In the genomic region with DNA sequence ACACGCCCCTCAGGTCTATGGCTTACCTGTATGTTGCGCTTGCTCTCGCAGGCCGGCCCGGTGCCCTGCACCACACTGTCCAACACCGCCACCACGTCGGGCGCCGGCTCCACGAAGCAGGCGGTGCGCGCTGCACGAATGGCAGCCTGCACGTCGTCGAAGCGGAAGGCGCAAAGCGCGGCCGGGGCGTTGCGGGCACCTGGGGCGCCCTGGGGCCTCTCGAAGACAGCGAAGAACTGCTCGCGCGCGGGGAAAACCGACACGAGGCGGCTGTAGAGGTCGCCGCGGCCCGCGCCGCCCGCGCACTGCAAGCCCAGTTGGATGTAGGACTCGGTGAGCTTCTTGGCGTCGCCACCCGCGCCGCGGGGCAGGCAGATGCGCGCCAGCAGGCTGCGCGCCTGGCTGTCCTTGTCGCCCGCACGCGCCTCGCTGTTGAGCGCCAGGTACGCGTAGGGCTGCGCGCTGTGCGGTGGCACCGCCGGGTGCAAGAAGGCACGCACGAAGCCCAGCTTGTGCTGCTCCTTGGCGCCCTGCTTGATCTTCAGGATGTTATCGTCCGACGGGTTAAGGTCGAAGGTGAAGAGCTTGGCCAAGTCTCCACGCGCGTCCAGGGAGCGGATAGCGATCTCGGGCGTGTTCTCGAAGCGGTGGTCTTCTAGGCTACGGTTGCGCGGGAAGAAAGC, we compare ENCODE assay signal across 8 mouse cellular contexts. TPM values are rescaled to one million over a fixed set of nuclear protein-coding genes. Genes with fewer than 3 reads are reported as not detected.
DNase-seq lines count a peak whose midpoint lies in the region; ATAC-seq and TF ChIP-seq lines count a peak whose summit lies in the region.

No protein-coding gene starts in this region.

- H3K9me3 ChIP-seq in heart, embryonic 11.5 days (replicated peaks; ENCODE audit: control insufficient read depth, low read length) = peaks cover 3% of the 10 kb centered on the region; the same call in 1 of the 2 replicates
- H3K9me3 ChIP-seq in G1E (replicated peaks) = peaks cover 15% of the 10 kb centered on the region
- H3K9me3 ChIP-seq in embryonic facial prominence, embryonic 14.5 days (ENCODE audit: control insufficient read depth, low read length) = no peaks in the 10 kb centered on the region
- no peaks in the 10 kb centered on the region for H3K9me3 ChIP-seq in limb, embryonic 10.5 days (replicated peaks)
- no peaks in the 10 kb centered on the region for H3K9me3 ChIP-seq in neural tube, embryonic 12.5 days

- WGBS in heart, embryonic 11.5 days (ENCODE audit: insufficient replicate concordance) = 2% methylated on average over 84 of the region's 86 CpGs
- 2% methylated on average over 40 of the region's 86 CpGs for WGBS in embryonic facial prominence, embryonic 14.5 days
- 3% methylated on average over 86 of the region's 86 CpGs for WGBS in limb, embryonic 10.5 days
- WGBS in neural tube, embryonic 12.5 days = 3% methylated on average over 86 of the region's 86 CpGs

- intact Hi-C loops in heart, postnatal 36 days (cut with DNase I) = loop anchor here (2.0 kb wide), 1 partner anchor 31 kb away; no protein-coding TSS in a partner anchor

- H3K27me3 ChIP-seq in heart, embryonic 11.5 days (ENCODE audit: control insufficient read depth, insufficient read depth, low read length) = peaks cover 25% of the 10 kb centered on the region
- peaks cover 58% of the 10 kb centered on the region for H3K27me3 ChIP-seq in G1E (ENCODE audit: insufficient read depth, low read length)
- peaks cover 23% of the 10 kb centered on the region for H3K27me3 ChIP-seq in embryonic facial prominence, embryonic 14.5 days (replicated peaks; ENCODE audit: control insufficient read depth, insufficient read depth, low read length)
- H3K27me3 ChIP-seq in limb, embryonic 10.5 days (ENCODE audit: low read depth, poor library complexity, severe bottlenecking) = peaks cover 53% of the 10 kb centered on the region
- H3K27me3 ChIP-seq in neural tube, embryonic 12.5 days (replicated peaks) = peaks cover 53% of the 10 kb centered on the region

- no peak for DNase-seq in heart, postnatal 36 days
- DNase-seq in G1E (ENCODE audit: low spot score) = no peak
- no peak for DNase-seq in embryonic facial prominence, embryonic 14.5 days (ENCODE audit: low spot score)
- no peak for DNase-seq in limb, embryonic 10.5 days (ENCODE audit: low spot score)
- DNase-seq in c-Kit-positive CD71-positive TER-119-positive erythroid progenitor cells, embryonic 14.5 days (ENCODE audit: low spot score) = no peak
- DNase-seq in layer of hippocampus, adult 8-10 months (ENCODE audit: low spot score in 2 of 2) = no peak

- H3K9ac ChIP-seq in heart, embryonic 11.5 days (ENCODE audit: low read depth, low read length) = peak overlapping the region; percentile 80
- H3K9ac ChIP-seq in embryonic facial prominence, embryonic 14.5 days (ENCODE audit: low read depth, low read length) = peak overlapping the region; percentile 74
- peak overlapping the region; percentile 55 for H3K9ac ChIP-seq in neural tube, embryonic 12.5 days

- 0 out of 2 replicates have a peak, but pooled peaks cover 2% of the 10 kb centered on the region for H3K36me3 ChIP-seq in heart, embryonic 11.5 days (ENCODE audit: control insufficient read depth, insufficient read depth, low read length)
- H3K36me3 ChIP-seq in G1E (replicated peaks) = no peaks in the 10 kb centered on the region
- no peaks in the 10 kb centered on the region for H3K36me3 ChIP-seq in embryonic facial prominence, embryonic 14.5 days (ENCODE audit: control insufficient read depth, insufficient read depth, low read length)
- no peaks in the 10 kb centered on the region for H3K36me3 ChIP-seq in limb, embryonic 10.5 days
- H3K36me3 ChIP-seq in neural tube, embryonic 12.5 days = no peaks in the 10 kb centered on the region

- H3K27ac ChIP-seq in heart, embryonic 11.5 days (ENCODE audit: low read depth, low read length) = peak overlapping the region; percentile 81
- peak overlapping the region; percentile 63; the same call in 1 of the 2 replicates for H3K27ac ChIP-seq in embryonic facial prominence, embryonic 14.5 days (replicated peaks; ENCODE audit: low read depth, low read length)
- peak overlapping the region; percentile 67 for H3K27ac ChIP-seq in limb, embryonic 10.5 days
- no peak overlapping the region for H3K27ac ChIP-seq in neural tube, embryonic 12.5 days

- H3K4me1 ChIP-seq in heart, embryonic 11.5 days (ENCODE audit: control insufficient read depth, insufficient read depth, low read length) = peaks cover 51% of the 10 kb centered on the region
- H3K4me1 ChIP-seq in G1E (ENCODE audit: insufficient read depth, low read depth, low read length) = peaks cover 25% of the 10 kb centered on the region
- H3K4me1 ChIP-seq in embryonic facial prominence, embryonic 14.5 days (ENCODE audit: control insufficient read depth, insufficient read depth, low read length) = peaks cover 32% of the 10 kb centered on the region
- peaks cover 80% of the 10 kb centered on the region for H3K4me1 ChIP-seq in limb, embryonic 10.5 days
- H3K4me1 ChIP-seq in neural tube, embryonic 12.5 days = peaks cover 36% of the 10 kb centered on the region

- TF ChIP-seq CTCF in G1E (IDR thresholded peaks at IDR 0.05; ENCODE audit: low read depth, low read length) = no peak

- H3K4me3 ChIP-seq in heart, embryonic 11.5 days (ENCODE audit: low read depth, low read length) = peak overlapping the region; percentile 68
- H3K4me3 ChIP-seq in G1E (ENCODE audit: low read depth, low read length) = peak overlapping the region; percentile 73
- peak overlapping the region; percentile 65 for H3K4me3 ChIP-seq in embryonic facial prominence, embryonic 14.5 days (ENCODE audit: low read depth, low read length)
- peak overlapping the region; percentile 65 for H3K4me3 ChIP-seq in limb, embryonic 10.5 days
- H3K4me3 ChIP-seq in neural tube, embryonic 12.5 days = peak overlapping the region; percentile 54

- H3K4me2 ChIP-seq in heart, embryonic 11.5 days = peak overlapping the region; percentile 89
- peak overlapping the region; percentile 93 for H3K4me2 ChIP-seq in embryonic facial prominence, embryonic 14.5 days (ENCODE audit: low read depth, low read length)
- H3K4me2 ChIP-seq in neural tube, embryonic 12.5 days (replicated peaks) = peak overlapping the region; percentile 79

- no peak for ATAC-seq in heart, embryonic 11.5 days (replicated peaks; ENCODE audit: insufficient number of reproducible peaks, low FRiP score, low TSS enrichment)
- ATAC-seq in G1E (ENCODE audit: extremely low read depth, insufficient number of reproducible peaks, low FRiP score, poor library complexity, severe bottlenecking) = no peak
- ATAC-seq in embryonic facial prominence, embryonic 14.5 days (ENCODE audit: low read depth) = no peak
- ATAC-seq in neural tube, embryonic 12.5 days (ENCODE audit: low FRiP score, low read depth) = no peak

RNA-seq across cellular contexts. Expression of gene Plxnd1, which starts 1.2 kb away (rescaled TPM):
- 56.1 and 60.0 TPM in 2 replicates for polyA plus RNA-seq in heart, embryonic 11.5 days (2014; fragmentation: Nextera tagmentation; extraction: Ambion mirVana)
- 10 to 100 TPM; 69.9 to 74.6 TPM for total RNA-seq in heart, postnatal 36 days (2021)
- total RNA-seq in G1E (2014; fragmentation: Nextera tagmentation) (1.2 and 2.3 TPM in 2 replicates), G1E (2017) (1.7 and 2.0 TPM in 2 replicates)
- polyA plus RNA-seq in G1E (2012) = 1.5 TPM in 2 replicates
- polyA plus RNA-seq in embryonic facial prominence, embryonic 14.5 days (2014; fragmentation: Nextera tagmentation; extraction: Ambion mirVana) = 45.5 and 46.9 TPM in 2 replicates
- 27.9 and 30.9 TPM in 2 replicates for polyA plus RNA-seq in limb, embryonic 10.5 days (2016; fragmentation: Nextera tagmentation; extraction: Ambion mirVana)
- 20.0 and 28.0 TPM in 2 replicates for polyA plus RNA-seq in neural tube, embryonic 12.5 days (2016; fragmentation: Nextera tagmentation; extraction: Ambion mirVana)
- total RNA-seq in layer of hippocampus, adult 8-10 months (2022) = 10 to 100 TPM; 17.9 to 35.6 (median 31.1) TPM

RNA-seq across cellular contexts. Expression of gene H1foo, which starts 48.9 kb away (rescaled TPM):
- polyA plus RNA-seq in heart, embryonic 11.5 days (2014; fragmentation: Nextera tagmentation; extraction: Ambion mirVana) = not detected in 2 replicates
- total RNA-seq in heart, postnatal 36 days (2021) = not detected
- total RNA-seq in G1E (2014; fragmentation: Nextera tagmentation) (not detected in 2 replicates), G1E (2017) (not detected in 2 replicates)
- not detected in 2 replicates for polyA plus RNA-seq in G1E (2012)
- not detected in 2 replicates for polyA plus RNA-seq in embryonic facial prominence, embryonic 14.5 days (2014; fragmentation: Nextera tagmentation; extraction: Ambion mirVana)
- not detected in 2 replicates for polyA plus RNA-seq in limb, embryonic 10.5 days (2016; fragmentation: Nextera tagmentation; extraction: Ambion mirVana)
- not detected in 2 replicates for polyA plus RNA-seq in neural tube, embryonic 12.5 days (2016; fragmentation: Nextera tagmentation; extraction: Ambion mirVana)
- not detected for total RNA-seq in layer of hippocampus, adult 8-10 months (2022)
